Mouse (Mus musculus) forebrain, embryonic 11.5 days (tissue): ENCODE measurements at regions not wholly inside any gene's neighbourhood (a gene's known extent, or its start where the extent isn't known, plus 50 kb on each side); places are given as distances from the start of the nearest gene placed in this dataset.

Source experiments
- ATAC-seq: fragments of 200-750 bp; cut with Nextera tagmentation; replicated peaks from 2 replicates; pipeline ENCODE4 v1.8.0; 2017; ENCODE audit warnings: moderate TSS enrichment; ENCODE audit not compliant: low FRiP score
- DNase-seq: peaks from one replicate; pipeline ENCODE4 v3.0.0-alpha.2; 2017; ENCODE audit warnings: low spot score
- H3K27ac ChIP-seq: fragments of 300-500 bp; sonication (generic); 2 replicates; pipeline ENCODE4 v1.5.1; 2014; ENCODE audit warnings: low read depth, low read length
- H3K27me3 ChIP-seq: fragments of 300-500 bp; sonication (generic); 2 replicates; pipeline ENCODE4 v1.6.1; 2014; ENCODE audit warnings: mild to moderate bottlenecking, low read length, mixed read lengths; ENCODE audit not compliant: control insufficient read depth, insufficient read depth
- H3K36me3 ChIP-seq: fragments of 300-500 bp; sonication (generic); 2 replicates; pipeline ENCODE4 v1.6.1; 2014; ENCODE audit warnings: mild to moderate bottlenecking, low read length, moderate library complexity, mixed read lengths; ENCODE audit not compliant: control insufficient read depth, insufficient read depth
- H3K4me1 ChIP-seq: fragments of 300-500 bp; sonication (generic); replicated peaks from 2 replicates; pipeline ENCODE4 v1.6.1; 2014; ENCODE audit warnings: low read length, mixed read lengths; ENCODE audit not compliant: control insufficient read depth, insufficient read depth
- H3K4me2 ChIP-seq: fragments of 300-500 bp; sonication (generic); 2 replicates; pipeline ENCODE4 v1.6.1; 2014; ENCODE audit warnings: low read depth, mild to moderate bottlenecking, low read length, moderate library complexity, mixed read lengths; ENCODE audit not compliant: severe bottlenecking
- H3K4me3 ChIP-seq: fragments of 300-500 bp; sonication (generic); 2 replicates; pipeline ENCODE4 v1.5.1; 2014; ENCODE audit warnings: low read depth, low read length
- H3K9ac ChIP-seq: fragments of 300-500 bp; sonication (generic); 2 replicates; pipeline ENCODE4 v1.6.1; 2014; ENCODE audit warnings: low read length
- H3K9me3 ChIP-seq: fragments of 300-500 bp; sonication (generic); 2 replicates; pipeline ENCODE4 v1.6.1; 2016; ENCODE audit warnings: low read length, mixed read lengths; ENCODE audit not compliant: control insufficient read depth
- WGBS: fragments of 180-500 bp; shearing (Covaris S2); extraction: QIAGEN DNeasy Blood & Tissue Kit; methylation state at CpG from one replicate; pipeline ENCODE4 v1.1.7; 2014; 5-methylcytosine and 5-hydroxymethylcytosine counted together

- ATAC-seq, result no peak
- H3K27me3 ChIP-seq, result no peaks in the 10 kb centered on the region
- no peak overlapping the region for H3K27ac ChIP-seq
- H3K4me1 ChIP-seq, result no peaks in the 10 kb centered on the region
- no peak overlapping the region for H3K4me3 ChIP-seq
- H3K9ac ChIP-seq, result no peak overlapping the region
- H3K9me3 ChIP-seq, result no peaks in the 10 kb centered on the region
- no peak for DNase-seq
- no peaks in the 10 kb centered on the region for H3K36me3 ChIP-seq
- 54% methylated on average over 2 of the region's 2 CpGs for WGBS
- no peak overlapping the region for H3K4me2 ChIP-seq
Measured at GRCm38 (mm10) chr16:92927662-92928061, 101.7 kb upstream of the Runx1 start.

DNA sequence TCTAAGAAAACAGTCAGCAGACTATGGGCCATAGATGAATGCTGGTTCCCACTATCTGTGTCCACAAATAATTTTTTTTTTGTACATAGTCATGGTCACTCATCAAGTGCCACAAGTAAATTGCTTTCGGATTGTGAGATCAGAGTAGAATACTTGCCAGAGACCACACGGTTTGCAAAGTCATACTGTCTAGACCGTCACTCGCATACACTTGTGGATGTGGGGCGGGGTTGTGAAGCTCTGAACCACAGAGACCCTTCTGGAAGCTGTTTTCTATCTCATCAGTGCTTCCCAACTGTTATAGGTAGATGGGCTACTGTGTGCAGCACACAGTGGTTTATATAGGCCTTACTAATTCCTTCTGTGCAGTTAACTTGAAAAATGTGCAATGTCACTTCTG is 100.9 kb upstream of the Runx1 start:
- Histone ChIP-seq H3K9me3 (no peaks in the 10 kb centered on the region), H3K36me3 (no peaks in the 10 kb centered on the region), H3K9ac (no peak overlapping the region), H3K4me1 (no peaks in the 10 kb centered on the region), H3K27ac (no peak overlapping the region), H3K27me3 (no peaks in the 10 kb centered on the region), H3K4me2 (no peak overlapping the region), H3K4me3 (no peak overlapping the region)
- ATAC-seq, result no peak
- 90% methylated on average over 5 of the region's 5 CpGs for WGBS
- DNase-seq, result no peak

GRCm38 (mm10) chr16:92920947-92921346 is 95.0 kb upstream of the Runx1 start:
- ATAC-seq, result no peak
- no peaks in the 10 kb centered on the region for H3K9me3 ChIP-seq
- H3K4me2 ChIP-seq, result no peak overlapping the region
- DNase-seq, result no peak
- H3K4me1 ChIP-seq, result no peaks in the 10 kb centered on the region
- no peaks in the 10 kb centered on the region for H3K27me3 ChIP-seq
- no peak overlapping the region for H3K9ac ChIP-seq
- no peak overlapping the region for H3K4me3 ChIP-seq
- 89% methylated on average over 4 of the region's 4 CpGs for WGBS
- no peak overlapping the region for H3K27ac ChIP-seq
- no peaks in the 10 kb centered on the region for H3K36me3 ChIP-seq

GRCm38 (mm10) chr16:92917356-92917755 is 91.4 kb upstream of the Runx1 start:
- Histone ChIP-seq H3K27ac (no peak overlapping the region), H3K4me2 (no peak overlapping the region), H3K9ac (no peak overlapping the region), H3K36me3 (no peaks in the 10 kb centered on the region), H3K9me3 (no peaks in the 10 kb centered on the region), H3K4me3 (no peak overlapping the region), H3K4me1 (no peaks in the 10 kb centered on the region), H3K27me3 (no peaks in the 10 kb centered on the region)
- no peak for DNase-seq
- ATAC-seq, result no peak
- WGBS, result 91% methylated on average over 2 of the region's 2 CpGs

- no peak overlapping the region for H3K4me3 ChIP-seq
- no peak overlapping the region for H3K9ac ChIP-seq
- no peak for DNase-seq
- H3K9me3 ChIP-seq, result no peaks in the 10 kb centered on the region
- H3K36me3 ChIP-seq, result no peaks in the 10 kb centered on the region
- no peaks in the 10 kb centered on the region for H3K27me3 ChIP-seq
- no peak for ATAC-seq
- no peak overlapping the region for H3K27ac ChIP-seq
- H3K4me1 ChIP-seq, result no peaks in the 10 kb centered on the region
- H3K4me2 ChIP-seq, result no peak overlapping the region
- WGBS, result 69% methylated on average over 6 of the region's 6 CpGs
Measured at GRCm38 (mm10) chr16:92915651-92916050, 89.7 kb upstream of the Runx1 start.

DNA sequence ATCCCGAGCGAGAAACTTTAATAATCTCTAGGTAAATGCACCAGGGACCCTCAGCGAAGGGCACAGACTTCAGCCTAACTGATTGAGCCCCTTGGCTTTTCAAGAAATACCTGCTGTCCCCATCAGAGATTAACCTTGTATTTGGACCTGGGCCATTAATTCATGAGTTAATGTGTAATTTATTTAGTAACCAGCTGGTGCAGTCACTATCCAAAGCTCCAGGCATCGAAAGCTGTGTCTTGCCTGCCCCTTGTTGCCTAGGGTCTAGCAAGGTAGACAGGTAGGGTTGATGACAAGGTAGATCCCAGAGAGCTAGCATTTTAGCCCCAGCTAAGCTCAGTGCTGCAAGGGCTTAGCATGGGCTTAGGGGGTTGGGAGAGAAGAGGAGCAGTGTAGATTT is 80.9 kb upstream of the Runx1 start:
- H3K27ac ChIP-seq, result no peak overlapping the region
- H3K4me1 ChIP-seq, result no peaks in the 10 kb centered on the region; the same call in 1 of the 2 replicates
- 96% methylated on average over 4 of the region's 4 CpGs for WGBS
- no peaks in the 10 kb centered on the region for H3K27me3 ChIP-seq
- ATAC-seq, result no peak
- no peaks in the 10 kb centered on the region for H3K9me3 ChIP-seq
- no peak overlapping the region for H3K9ac ChIP-seq
- H3K4me2 ChIP-seq, result no peak overlapping the region
- H3K4me3 ChIP-seq, result no peak overlapping the region
- DNase-seq, result no peak
- no peaks in the 10 kb centered on the region for H3K36me3 ChIP-seq

DNA sequence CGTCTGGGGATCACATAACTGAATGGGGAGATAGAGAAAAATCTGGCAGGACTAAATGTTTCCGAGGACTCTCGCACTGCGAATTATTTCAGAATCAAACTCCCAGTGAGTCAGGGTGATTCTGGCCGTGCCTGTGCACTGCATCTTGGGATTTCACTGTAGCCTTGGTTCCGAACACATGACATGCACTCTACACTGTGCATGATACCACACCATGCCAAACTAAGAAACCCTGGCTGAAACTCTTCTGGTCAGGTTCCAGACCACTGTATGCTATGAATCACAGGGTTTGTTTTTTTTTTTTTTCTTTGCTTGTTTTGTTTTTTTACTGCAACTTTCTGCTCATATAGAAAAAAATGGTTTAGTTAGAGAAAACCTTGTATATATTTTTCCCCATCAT is 79.7 kb upstream of the Runx1 start:
- no peaks in the 10 kb centered on the region for H3K27me3 ChIP-seq
- no peak overlapping the region for H3K9ac ChIP-seq
- no peak overlapping the region for H3K27ac ChIP-seq
- no peak overlapping the region for H3K4me2 ChIP-seq
- no peaks in the 10 kb centered on the region for H3K9me3 ChIP-seq
- ATAC-seq (no peak), DNase-seq (no peak)
- no peaks in the 10 kb centered on the region; the same call in 1 of the 2 replicates for H3K4me1 ChIP-seq
- 93% methylated on average over 6 of the region's 6 CpGs for WGBS
- no peak overlapping the region for H3K4me3 ChIP-seq
- H3K36me3 ChIP-seq, result no peaks in the 10 kb centered on the region

DNA sequence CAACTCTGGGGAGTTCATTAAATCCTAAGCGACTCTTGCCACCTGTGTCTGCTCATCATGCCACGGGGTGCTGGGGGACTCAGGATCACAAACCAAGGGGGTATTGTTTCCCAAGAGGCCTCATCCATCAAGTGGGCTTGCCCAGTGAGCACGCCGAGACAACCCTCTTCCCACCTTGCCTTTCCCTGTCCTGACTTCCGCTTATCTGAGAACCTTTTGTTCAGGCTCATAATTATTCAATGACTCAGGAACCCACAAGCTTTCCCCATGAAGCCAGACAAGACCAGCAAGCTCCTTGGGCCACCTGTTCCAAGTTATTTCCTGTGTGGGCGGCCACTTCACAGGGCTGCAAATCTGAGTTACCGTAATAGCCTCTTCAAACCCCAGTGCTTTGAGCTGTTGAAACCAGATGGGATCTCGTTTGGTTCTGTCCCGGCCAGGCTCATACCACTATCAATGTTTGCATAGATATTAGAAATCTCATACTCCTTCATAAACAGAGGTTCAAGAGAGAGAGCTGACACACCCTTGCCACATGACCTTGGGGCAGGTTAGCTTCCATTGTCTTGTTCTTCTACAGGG is 78.0 kb upstream of the Runx1 start:
- ATAC-seq (no peak), DNase-seq (no peak)
- H3K4me3 ChIP-seq, result no peak overlapping the region
- no peaks in the 10 kb centered on the region for H3K9me3 ChIP-seq
- no peaks in the 10 kb centered on the region for H3K27me3 ChIP-seq
- no peak overlapping the region for H3K4me2 ChIP-seq
- no peaks in the 10 kb centered on the region; the same call in 1 of the 2 replicates for H3K4me1 ChIP-seq
- no peaks in the 10 kb centered on the region for H3K36me3 ChIP-seq
- 78% methylated on average over 9 of the region's 9 CpGs for WGBS
- H3K27ac ChIP-seq, result no peak overlapping the region
- H3K9ac ChIP-seq, result no peak overlapping the region

- no peaks in the 10 kb centered on the region; the same call in 1 of the 2 replicates for H3K4me1 ChIP-seq
- WGBS, result 92% methylated on average over 7 of the region's 7 CpGs
- no peak for DNase-seq
- no peak overlapping the region for H3K9ac ChIP-seq
- no peak overlapping the region for H3K4me3 ChIP-seq
- no peak overlapping the region for H3K4me2 ChIP-seq
- no peak overlapping the region for H3K27ac ChIP-seq
- H3K36me3 ChIP-seq, result no peaks in the 10 kb centered on the region
- no peaks in the 10 kb centered on the region for H3K9me3 ChIP-seq
- no peak for ATAC-seq
- no peaks in the 10 kb centered on the region for H3K27me3 ChIP-seq
Measured at GRCm38 (mm10) chr16:92903486-92903885, 77.5 kb upstream of the Runx1 start.
